Mouse (Mus musculus): ENCODE measurements at regions not wholly inside any gene's neighbourhood (a gene's known extent, or its start where the extent isn't known, plus 50 kb on each side); places are given as distances from the start of the nearest gene placed in this dataset.

- DNase-seq (ENCODE audit: low spot score), result no peak
Measured at GRCm38 (mm10) chr19:21214253-21214652, 57.8 kb upstream of the Zfand5 start.

GRCm38 (mm10) chr19:21193461-21193860 is 78.6 kb upstream of the Zfand5 start:
- no peak for DNase-seq (ENCODE audit: low spot score)

DNA sequence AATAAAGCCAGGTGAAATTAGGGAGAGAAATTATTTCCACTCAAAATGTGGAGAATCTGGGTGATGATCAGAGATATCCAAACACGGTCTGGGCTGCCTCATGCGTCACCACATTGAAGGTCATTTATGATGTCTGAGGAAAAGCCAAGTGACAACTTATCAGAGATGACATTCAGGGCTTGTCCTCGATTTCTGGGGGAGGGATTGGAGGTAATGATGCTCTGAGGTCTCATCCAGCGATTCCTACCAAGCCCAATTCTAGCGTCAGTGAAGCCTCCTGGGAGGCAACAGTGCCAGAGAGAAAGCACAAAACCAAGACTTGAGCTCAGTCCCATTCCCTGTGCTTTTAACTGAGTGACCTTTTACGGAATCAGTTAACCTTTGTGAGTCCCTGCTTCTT is 79.5 kb upstream of the Zfand5 start:
- DNase-seq (ENCODE audit: low spot score), result no peak

DNA sequence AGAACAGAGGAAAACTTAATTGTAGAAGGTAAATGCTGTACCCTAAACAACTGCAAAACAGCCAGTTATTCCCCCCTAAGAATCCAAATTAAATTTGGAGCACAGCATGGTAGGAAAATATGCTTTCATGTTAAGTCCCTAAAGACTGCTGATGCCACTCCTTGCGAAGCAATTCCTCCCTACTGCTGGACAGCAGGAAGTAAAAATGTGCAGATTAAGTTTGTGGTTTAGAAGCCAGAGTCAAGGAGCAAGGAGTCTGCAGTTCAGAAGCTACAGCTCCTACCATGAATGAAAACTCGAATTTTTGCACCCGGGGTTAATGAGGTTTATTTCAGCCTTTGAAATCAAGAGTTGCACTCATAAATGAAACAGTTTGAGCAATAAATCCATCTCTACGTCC is 82.9 kb upstream of the Zfand5 start:
- DNase-seq (ENCODE audit: low spot score), result no peak

DNA sequence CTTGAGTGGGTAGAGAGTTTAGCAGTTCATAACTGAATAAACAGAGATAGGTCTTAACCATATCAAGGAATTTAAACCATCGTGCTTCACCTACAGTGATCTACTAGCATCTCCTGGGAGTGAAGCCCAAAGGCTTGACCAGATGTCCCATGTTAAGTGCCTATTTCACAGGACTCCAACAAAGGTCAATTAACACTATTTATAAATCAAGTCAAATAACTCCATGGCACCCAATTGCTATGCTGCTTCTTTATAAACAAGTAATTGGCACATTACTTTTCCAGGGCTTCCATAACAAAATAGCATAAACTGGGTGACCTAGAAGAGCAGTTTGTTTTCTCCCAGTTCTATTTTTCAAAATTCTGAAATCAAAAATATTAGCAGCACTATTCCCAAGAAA is 85.4 kb upstream of the Zfand5 start:
- DNase-seq (ENCODE audit: low spot score), result no peak

GRCm38 (mm10) chr19:21186016-21186415 is 86.1 kb upstream of the Zfand5 start:
- DNase-seq (ENCODE audit: low spot score), result no peak

GRCm38 (mm10) chr19:21183028-21183427 is 89.0 kb upstream of the Zfand5 start:
- DNase-seq (ENCODE audit: low spot score), result no peak

DNA sequence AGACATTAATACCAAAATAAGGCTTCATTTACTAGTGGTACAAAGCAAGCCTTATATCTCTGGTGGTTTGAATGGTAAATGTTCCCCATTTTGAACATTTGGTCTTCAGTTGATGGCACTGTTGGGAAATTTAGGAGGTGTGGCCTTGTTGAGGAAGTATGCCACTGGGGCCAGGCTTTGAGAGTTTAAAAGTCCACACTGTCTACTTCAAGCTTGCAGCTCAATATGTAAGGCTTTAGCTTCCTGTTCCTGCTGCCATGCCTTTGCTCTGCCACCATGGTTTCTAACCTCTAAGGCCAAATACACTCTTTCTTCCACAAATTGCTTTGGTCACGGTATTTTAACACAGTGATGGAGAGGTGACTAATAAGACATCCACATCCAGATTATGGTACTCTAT is 92.2 kb upstream of the Zfand5 start:
- no peak for DNase-seq (ENCODE audit: low spot score)

GRCm38 (mm10) chr19:21175426-21175831 is 96.6 kb upstream of the Zfand5 start:
- DNase-seq (ENCODE audit: low spot score), result no peak

DNA sequence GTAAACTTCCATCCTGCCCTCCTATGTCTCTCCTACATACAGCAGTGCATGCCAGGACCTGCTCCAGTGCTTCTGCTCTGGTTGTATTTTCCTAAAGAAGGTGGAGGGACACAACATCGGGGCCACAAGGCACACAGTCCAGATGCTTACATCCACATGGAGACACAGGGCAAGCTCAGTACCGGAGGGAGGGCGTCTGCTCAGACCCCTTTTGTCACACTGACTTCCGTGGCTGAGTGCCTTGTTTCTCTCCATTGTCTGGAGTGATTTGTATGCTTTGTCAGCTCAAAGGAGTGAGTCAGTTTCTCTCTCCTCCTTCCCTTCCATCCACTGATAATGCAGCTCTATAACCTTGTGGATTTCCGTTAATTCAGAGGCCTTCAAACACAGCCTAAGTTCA is 97.4 kb upstream of the Zfand5 start:
- DNase-seq (ENCODE audit: low spot score), result peak; percentile 12

DNA sequence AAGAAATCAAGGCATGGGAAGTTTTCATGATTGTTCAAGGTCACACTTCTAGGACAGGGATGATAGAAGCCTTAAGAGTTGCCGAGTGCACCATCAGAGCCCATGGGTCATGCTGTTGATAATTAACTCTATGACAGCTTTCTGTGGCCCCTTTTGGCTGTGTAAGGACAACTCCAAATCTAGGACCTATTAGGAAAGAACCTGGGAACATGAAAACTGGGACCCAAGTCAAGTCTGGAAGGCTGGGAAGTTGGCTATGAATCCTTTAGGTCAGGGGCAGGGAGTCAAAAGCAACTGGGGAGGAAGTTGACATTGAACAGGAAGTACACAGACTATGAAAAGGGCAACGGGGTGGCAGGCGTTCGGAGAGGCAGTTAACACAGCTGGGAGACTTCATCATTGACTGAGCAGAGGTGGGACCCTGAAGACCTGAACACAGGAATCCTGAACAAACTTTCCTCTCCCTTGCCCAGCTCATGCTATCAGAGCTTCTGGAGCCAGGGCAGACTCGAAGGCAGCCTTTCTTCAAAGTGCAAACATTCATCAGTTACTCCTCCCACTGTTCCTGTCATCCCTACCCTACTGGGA is 98.1 kb upstream of the Zfand5 start:
- DNase-seq (ENCODE audit: low spot score), result no peak

DNA sequence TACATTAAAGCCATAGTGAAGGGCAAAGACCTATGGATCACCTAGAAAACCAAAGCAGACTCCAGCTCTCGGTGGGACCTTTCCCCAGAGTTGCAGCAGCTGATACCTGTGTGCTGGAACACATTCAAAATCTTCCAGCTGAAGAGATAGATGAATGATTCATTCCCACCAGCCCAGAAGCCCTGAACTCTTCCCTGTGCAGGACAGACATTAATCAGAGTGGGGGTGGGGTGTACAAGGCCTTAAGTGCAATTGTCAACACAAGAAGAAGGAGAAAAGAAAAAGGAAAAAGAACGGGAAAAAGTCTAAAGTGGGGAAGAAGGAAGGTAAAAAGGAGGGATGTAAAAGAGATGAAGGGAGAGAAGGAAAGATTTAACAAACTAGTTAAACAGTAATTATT is 100.9 kb upstream of the Zfand5 start:
- DNase-seq (ENCODE audit: low spot score), result no peak

GRCm38 (mm10) chr19:21170785-21171184 is 101.3 kb upstream of the Zfand5 start:
- peak; percentile 9 for DNase-seq (ENCODE audit: low spot score)

DNA sequence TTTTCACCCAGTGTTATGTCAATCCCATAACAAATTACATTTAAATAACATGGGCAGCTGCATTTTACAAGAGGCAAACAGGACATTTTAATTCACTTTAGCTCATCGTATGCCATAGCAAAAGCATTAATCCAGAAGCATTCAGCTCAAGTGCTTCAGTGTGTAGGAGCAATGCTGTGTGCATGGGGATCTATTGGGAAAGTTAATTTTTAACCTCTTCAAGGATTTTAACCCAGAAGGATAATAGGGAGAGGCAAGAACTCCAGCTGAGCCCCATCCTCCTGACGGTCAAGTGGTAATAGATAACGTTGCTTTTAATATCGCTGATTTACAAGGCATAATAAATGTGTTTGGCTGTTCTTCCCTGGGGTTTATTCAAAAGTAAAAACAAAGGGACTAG is 105.1 kb upstream of the Zfand5 start:
- no peak for DNase-seq (ENCODE audit: low spot score)

DNA sequence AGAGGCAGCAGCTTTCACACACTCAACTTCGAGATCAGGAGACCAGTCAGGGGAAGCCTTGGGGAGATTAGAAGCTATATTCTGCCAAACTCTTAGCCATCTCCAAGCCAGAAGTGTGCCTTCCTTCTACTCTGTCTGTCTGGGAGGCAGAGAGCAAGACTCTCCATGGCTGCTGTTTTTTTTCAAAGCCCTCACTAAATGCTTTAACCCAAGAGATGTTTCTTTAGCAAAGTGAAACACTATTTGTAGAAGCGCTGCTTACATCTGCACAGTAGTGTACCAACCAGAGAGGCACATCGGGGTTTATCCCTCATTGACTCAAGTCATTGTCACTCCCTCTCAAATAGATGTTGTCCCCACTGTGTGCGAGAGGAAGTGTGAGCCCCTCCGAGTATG is 105.6 kb upstream of the Zfand5 start:
- no peak for DNase-seq (ENCODE audit: low spot score)

GRCm38 (mm10) chr19:21165763-21166464 is 106.2 kb upstream of the Zfand5 start:
- DNase-seq (ENCODE audit: low spot score), result no peak

DNA sequence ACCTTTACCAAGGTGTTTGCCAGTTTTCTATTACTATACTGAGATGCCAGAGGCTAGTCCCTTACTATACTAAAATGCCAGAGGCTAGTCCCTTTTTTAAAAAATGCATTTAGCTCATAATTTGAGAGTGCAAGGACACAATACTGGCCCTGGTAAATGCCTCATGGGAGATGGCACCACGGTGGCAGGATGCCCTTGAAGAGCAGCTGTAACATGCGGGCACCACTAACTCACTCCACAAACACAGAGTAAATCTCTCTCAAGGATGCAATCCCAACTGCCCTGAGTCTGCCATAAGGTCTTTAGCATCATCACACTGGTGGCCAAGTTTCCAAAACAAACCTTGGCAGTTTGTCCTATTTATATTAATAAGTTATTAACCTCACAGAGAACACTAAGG is 108.1 kb upstream of the Zfand5 start:
- DNase-seq (ENCODE audit: low spot score), result no peak

- no peak for DNase-seq (ENCODE audit: low spot score)
Measured at GRCm38 (mm10) chr19:21160946-21161345, 111.1 kb upstream of the Zfand5 start.

DNA sequence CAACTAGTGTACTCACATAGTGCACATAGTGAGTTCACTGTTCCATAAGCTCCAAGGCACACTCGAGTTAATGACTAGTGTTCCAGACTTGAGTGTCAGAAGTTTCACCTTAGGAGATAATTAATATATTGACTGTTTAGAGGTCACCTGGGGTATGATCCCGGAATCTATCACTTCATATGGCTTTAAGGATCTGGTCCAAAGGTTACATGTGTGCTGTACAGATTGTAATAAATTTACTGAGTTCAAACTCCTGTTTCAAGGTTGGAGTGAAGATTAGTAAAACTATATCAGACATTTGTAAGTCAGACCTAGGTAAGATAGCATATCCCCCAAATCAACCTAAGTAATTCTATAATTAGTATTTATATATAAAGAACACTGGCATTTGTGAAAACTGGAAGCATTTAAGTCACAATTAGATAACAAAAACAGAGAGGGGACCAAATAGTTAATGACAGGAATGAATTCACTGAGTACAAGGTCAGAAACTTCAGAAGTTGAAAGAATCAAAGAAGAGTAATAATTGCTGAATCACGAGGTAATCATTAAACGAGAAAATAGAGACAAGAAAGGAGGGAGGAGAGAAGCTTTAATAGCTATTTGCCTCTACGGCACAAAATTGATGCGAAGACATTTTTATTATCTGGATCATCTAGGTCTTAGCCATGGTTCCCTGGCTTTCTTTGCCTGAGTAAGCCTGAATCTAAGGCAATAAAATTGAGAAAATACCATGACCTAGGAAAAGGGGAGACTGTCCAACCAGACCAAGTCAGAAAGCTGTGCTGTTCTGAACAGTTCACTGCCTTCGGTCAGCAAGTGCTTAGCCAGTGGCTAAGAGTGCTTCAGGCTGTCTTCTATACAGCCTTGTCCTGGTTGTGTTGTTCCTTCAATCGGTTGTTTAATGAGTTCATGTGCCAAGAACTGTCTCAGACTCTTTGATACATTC is 112.6 kb upstream of the Zfand5 start:
- DNase-seq (ENCODE audit: low spot score), result no peak

DNA sequence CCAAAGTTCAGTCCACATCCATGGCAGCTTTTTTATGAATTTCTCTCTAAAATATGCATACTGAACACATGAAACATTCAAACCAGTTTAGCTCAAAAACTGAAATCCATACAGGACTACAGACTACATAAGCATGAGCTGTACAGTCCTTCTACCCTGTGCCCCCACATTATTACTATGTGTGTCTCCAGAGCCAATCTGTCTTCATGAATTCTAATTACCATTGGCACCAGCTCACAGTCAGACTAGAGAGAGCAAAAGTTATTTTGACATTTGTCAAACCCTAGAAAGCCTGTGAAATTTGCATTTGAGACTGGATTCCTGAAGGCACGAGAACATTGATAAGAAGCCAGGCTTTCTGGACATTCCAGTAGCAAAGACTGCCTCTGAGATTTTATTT is 117.9 kb upstream of the Zfand5 start:
- no peak for DNase-seq (ENCODE audit: low spot score)

DNA sequence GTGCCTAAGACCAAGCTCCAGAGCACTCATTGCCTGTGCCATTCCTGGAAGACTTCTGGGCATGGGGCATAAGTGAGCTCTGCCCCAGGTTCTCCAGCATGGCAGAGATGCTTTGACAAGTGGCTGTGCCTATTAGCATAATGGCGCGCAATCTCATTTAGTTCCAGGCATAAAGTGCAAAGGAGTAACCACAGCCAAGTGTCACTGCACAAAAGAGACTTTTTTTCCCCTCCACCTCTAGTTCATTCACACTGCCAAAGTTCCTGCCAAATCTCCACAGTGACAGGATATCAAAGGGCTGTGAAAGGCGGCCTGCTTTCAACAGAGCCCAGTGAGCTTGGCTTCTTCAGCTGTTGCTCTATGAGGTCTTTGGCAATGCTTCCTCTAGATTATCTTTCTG is 120.1 kb upstream of the Zfand5 start:
- no peak for DNase-seq (ENCODE audit: low spot score)

GRCm38 (mm10) chr19:21150849-21151248 is 121.2 kb upstream of the Zfand5 start:
- no peak for DNase-seq (ENCODE audit: low spot score)

DNA sequence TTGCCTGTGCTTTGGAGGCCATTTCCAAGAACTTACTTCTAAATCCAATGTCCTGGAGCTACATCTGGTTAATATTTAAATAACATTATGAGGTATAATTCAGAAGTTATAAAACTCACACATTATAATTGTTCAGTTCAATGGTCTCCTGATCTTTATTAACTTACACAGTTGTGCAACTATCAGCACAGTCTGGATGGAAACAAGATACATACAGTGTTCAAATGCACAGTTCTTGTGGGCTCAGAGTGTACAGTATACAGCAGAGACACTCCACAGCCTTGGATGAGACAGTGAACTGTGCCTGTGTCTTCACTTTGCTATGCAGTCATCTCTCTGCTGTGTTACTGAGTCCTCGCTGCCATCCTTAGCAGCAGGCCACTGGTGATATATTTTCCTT is 121.8 kb upstream of the Zfand5 start:
- DNase-seq (ENCODE audit: low spot score), result no peak
